Mouse (Mus musculus): Measurements from ENCODE around the gene Bmpr1b. TPM values are rescaled to one million over a fixed set of nuclear protein-coding genes. Genes with fewer than 3 reads are reported as not detected.
A peak's percentile ranks its signal among the peaks of the same experiment; 100 is the strongest.

The Bmpr1b gene
- polyA plus RNA-seq, 1 experiment from 2014 or later = 7.2 TPM

DNA sequence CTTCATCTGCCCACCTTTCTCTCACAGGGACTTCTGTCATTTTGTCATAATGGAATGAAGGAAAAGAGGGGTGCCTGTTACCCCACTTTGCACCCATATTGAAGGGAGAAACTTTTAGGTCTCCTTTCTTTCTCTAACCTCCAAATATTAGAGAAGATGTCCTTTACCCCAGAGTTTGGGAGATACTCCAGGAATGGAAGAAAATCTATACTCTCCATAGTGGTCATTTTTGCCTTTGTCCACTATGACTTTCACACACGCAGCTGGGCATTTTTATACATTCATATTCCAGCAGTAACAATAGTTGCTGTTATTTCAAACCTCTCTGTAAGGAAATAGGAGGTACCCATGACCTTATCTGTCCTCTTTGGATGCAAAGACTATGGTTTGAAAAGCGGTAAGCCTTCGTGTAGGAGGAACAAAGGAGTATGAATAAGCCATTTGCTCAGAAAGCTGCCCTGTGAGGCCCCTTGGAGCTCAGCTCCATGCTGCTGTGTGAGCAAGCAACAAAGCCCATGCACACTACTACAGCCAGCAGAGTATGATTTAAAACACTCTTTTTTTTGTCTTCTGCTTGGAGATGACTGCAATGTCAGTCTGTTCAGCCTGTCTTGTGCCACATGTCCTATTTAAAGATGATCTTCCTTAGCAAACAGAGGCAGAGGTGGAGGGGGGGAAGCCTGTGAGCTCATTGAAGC lies 350.5 kb downstream of the Bmpr1b start:
- no peak overlapping the region for H3K27ac ChIP-seq
- H3K36me3 ChIP-seq = 0 out of 2 replicates have a peak, but pooled peaks cover 2% of the 10 kb centered on the region
- DNase-seq (ENCODE audit: low spot score) = no peak
- no peaks in the 10 kb centered on the region for H3K9me3 ChIP-seq (replicated peaks)
- no peaks in the 10 kb centered on the region for H3K27me3 ChIP-seq (ENCODE audit: low read depth, poor library complexity, severe bottlenecking)
- peaks cover 11% of the 10 kb centered on the region for H3K4me1 ChIP-seq
- no peak overlapping the region for H3K4me3 ChIP-seq
- 53% methylated on average over 3 of the region's 3 CpGs for WGBS

GRCm38 (mm10) chr3:141814776-141815175 lies 354.4 kb downstream of the Bmpr1b start:
- H3K9me3 ChIP-seq (replicated peaks) = no peaks in the 10 kb centered on the region
- no peak overlapping the region for H3K4me3 ChIP-seq
- no peaks in the 10 kb centered on the region for H3K27me3 ChIP-seq (ENCODE audit: low read depth, poor library complexity, severe bottlenecking)
- DNase-seq (ENCODE audit: low spot score) = no peak
- no peak overlapping the region for H3K27ac ChIP-seq
- H3K36me3 ChIP-seq = 0 out of 2 replicates have a peak, but pooled peaks cover 2% of the 10 kb centered on the region
- H3K4me1 ChIP-seq = peaks cover 10% of the 10 kb centered on the region
- 27% methylated on average over 1 of the region's 1 CpGs for WGBS

DNA sequence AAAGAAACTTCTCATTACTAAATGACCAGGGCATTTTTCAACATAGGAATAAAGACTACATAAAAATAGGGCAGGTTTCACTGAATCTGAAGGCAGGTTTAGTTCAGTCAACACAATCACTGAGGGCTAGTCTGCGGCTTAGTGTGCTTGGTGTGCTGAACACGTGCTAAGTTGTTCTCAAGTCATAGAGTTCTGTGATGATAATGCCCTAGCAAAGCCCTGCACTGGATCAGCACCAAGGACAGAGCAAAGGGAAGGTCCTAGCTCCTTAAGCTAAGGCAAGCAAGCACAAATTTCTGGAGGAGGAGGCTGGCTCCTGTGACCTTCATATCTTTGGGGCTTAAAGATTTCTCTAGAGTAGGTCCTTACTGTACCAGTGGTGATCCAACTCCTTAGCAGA lies 357.9 kb downstream of the Bmpr1b start:
- peak; percentile 62 for DNase-seq (ENCODE audit: low spot score)
- Histone ChIP-seq H3K27ac (no peak overlapping the region), H3K4me3 (no peak overlapping the region), H3K4me1 (no peaks in the 10 kb centered on the region; the same call in 1 of the 2 replicates), H3K27me3 (ENCODE audit: low read depth, poor library complexity, severe bottlenecking) (no peaks in the 10 kb centered on the region), H3K9me3 (replicated peaks) (no peaks in the 10 kb centered on the region), H3K36me3 (no peaks in the 10 kb centered on the region)
- 28% methylated on average over 2 of the region's 2 CpGs for WGBS

- 67% methylated on average over 7 of the region's 7 CpGs for WGBS
Measured at GRCm38 (mm10) chr3:141810944-141811343, 358.3 kb downstream of the Bmpr1b start.

GRCm38 (mm10) chr3:141809581-141809980 lies 359.6 kb downstream of the Bmpr1b start:
- Histone ChIP-seq H3K27me3 (ENCODE audit: low read depth, poor library complexity, severe bottlenecking) (no peaks in the 10 kb centered on the region), H3K27ac (no peak overlapping the region), H3K4me3 (no peak overlapping the region), H3K9me3 (replicated peaks) (no peaks in the 10 kb centered on the region), H3K36me3 (no peaks in the 10 kb centered on the region), H3K4me1 (no peaks in the 10 kb centered on the region; the same call in 1 of the 2 replicates)
- WGBS = 84% methylated on average over 3 of the region's 3 CpGs
- no peak for DNase-seq (ENCODE audit: low spot score)

More at GRCm38 (mm10) chr3:141810944-141811343, 358.3 kb downstream of the Bmpr1b start:
- no peak for DNase-seq (ENCODE audit: low spot score)
- Histone ChIP-seq H3K9me3 (replicated peaks) (no peaks in the 10 kb centered on the region), H3K27ac (no peak overlapping the region), H3K4me3 (no peak overlapping the region), H3K36me3 (no peaks in the 10 kb centered on the region), H3K4me1 (no peaks in the 10 kb centered on the region; the same call in 1 of the 2 replicates), H3K27me3 (ENCODE audit: low read depth, poor library complexity, severe bottlenecking) (no peaks in the 10 kb centered on the region)

GRCm38 (mm10) chr3:141804133-141804532 lies 365.1 kb downstream of the Bmpr1b start:
- Histone ChIP-seq H3K4me1 (no peaks in the 10 kb centered on the region), H3K4me3 (no peak overlapping the region), H3K27me3 (ENCODE audit: low read depth, poor library complexity, severe bottlenecking) (no peaks in the 10 kb centered on the region), H3K9me3 (replicated peaks) (no peaks in the 10 kb centered on the region), H3K36me3 (no peaks in the 10 kb centered on the region), H3K27ac (no peak overlapping the region)
- WGBS = 94% methylated on average over 5 of the region's 5 CpGs
- DNase-seq (ENCODE audit: low spot score) = no peak

- Histone ChIP-seq H3K27ac (no peak overlapping the region), H3K4me3 (no peak overlapping the region), H3K9me3 (replicated peaks) (no peaks in the 10 kb centered on the region), H3K27me3 (ENCODE audit: low read depth, poor library complexity, severe bottlenecking) (no peaks in the 10 kb centered on the region), H3K4me1 (no peaks in the 10 kb centered on the region), H3K36me3 (no peaks in the 10 kb centered on the region)
- WGBS = 30% methylated on average over 1 of the region's 1 CpGs
- DNase-seq (ENCODE audit: low spot score) = no peak
Measured at GRCm38 (mm10) chr3:141797789-141798188, 371.4 kb downstream of the Bmpr1b start.

GRCm38 (mm10) chr3:141797372-141797771 lies 371.9 kb downstream of the Bmpr1b start:
- DNase-seq (ENCODE audit: low spot score) = no peak
- no peak overlapping the region for H3K27ac ChIP-seq
- no peaks in the 10 kb centered on the region for H3K4me1 ChIP-seq
- no peaks in the 10 kb centered on the region for H3K36me3 ChIP-seq
- no peaks in the 10 kb centered on the region for H3K9me3 ChIP-seq (replicated peaks)
- no peak overlapping the region for H3K4me3 ChIP-seq
- H3K27me3 ChIP-seq (ENCODE audit: low read depth, poor library complexity, severe bottlenecking) = no peaks in the 10 kb centered on the region

- H3K9me3 ChIP-seq (replicated peaks) = no peaks in the 10 kb centered on the region
- H3K4me1 ChIP-seq = no peaks in the 10 kb centered on the region
- 77% methylated on average over 3 of the region's 3 CpGs for WGBS
- no peak for DNase-seq (ENCODE audit: low spot score)
- H3K27ac ChIP-seq = no peak overlapping the region
- H3K36me3 ChIP-seq = 0 out of 2 replicates have a peak, but pooled peaks cover 2% of the 10 kb centered on the region
- no peak overlapping the region for H3K4me3 ChIP-seq
- no peaks in the 10 kb centered on the region for H3K27me3 ChIP-seq (ENCODE audit: low read depth, poor library complexity, severe bottlenecking)
Measured at GRCm38 (mm10) chr3:141794371-141794770, 374.9 kb downstream of the Bmpr1b start.

DNA sequence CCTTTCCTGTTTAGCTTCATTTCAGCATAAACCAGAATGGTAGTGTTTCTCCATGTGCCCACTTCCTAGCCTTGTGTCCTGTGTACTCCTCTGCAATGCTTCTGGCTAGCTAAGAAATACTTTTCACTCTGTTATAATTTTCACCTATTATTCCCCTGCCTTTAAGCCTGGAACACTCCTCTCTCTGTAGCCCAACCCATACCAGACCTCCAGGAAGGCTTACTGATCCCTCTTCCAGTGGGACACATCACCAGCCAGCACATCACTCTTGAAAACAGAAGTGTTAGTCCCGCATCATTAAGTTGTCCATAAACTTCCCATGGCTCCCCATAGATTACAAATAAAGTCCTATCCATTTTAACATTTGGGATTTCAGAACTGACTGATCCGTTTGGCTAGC lies 375.5 kb downstream of the Bmpr1b start:
- no peak overlapping the region for H3K27ac ChIP-seq
- 78% methylated on average over 2 of the region's 2 CpGs for WGBS
- no peak overlapping the region for H3K4me3 ChIP-seq
- H3K36me3 ChIP-seq = 0 out of 2 replicates have a peak, but pooled peaks cover 2% of the 10 kb centered on the region
- no peaks in the 10 kb centered on the region for H3K4me1 ChIP-seq
- H3K27me3 ChIP-seq (ENCODE audit: low read depth, poor library complexity, severe bottlenecking) = no peaks in the 10 kb centered on the region
- no peak for DNase-seq (ENCODE audit: low spot score)
- H3K9me3 ChIP-seq (replicated peaks) = no peaks in the 10 kb centered on the region

- no peaks in the 10 kb centered on the region for H3K27me3 ChIP-seq (ENCODE audit: low read depth, poor library complexity, severe bottlenecking)
- no peaks in the 10 kb centered on the region for H3K9me3 ChIP-seq (replicated peaks)
- 87% methylated on average over 1 of the region's 1 CpGs for WGBS
- no peak for DNase-seq (ENCODE audit: low spot score)
- no peak overlapping the region for H3K27ac ChIP-seq
- H3K36me3 ChIP-seq = 0 out of 2 replicates have a peak, but pooled peaks cover 2% of the 10 kb centered on the region
- no peaks in the 10 kb centered on the region for H3K4me1 ChIP-seq
- H3K4me3 ChIP-seq = no peak overlapping the region
Measured at GRCm38 (mm10) chr3:141792106-141792505, 377.1 kb downstream of the Bmpr1b start.

DNA sequence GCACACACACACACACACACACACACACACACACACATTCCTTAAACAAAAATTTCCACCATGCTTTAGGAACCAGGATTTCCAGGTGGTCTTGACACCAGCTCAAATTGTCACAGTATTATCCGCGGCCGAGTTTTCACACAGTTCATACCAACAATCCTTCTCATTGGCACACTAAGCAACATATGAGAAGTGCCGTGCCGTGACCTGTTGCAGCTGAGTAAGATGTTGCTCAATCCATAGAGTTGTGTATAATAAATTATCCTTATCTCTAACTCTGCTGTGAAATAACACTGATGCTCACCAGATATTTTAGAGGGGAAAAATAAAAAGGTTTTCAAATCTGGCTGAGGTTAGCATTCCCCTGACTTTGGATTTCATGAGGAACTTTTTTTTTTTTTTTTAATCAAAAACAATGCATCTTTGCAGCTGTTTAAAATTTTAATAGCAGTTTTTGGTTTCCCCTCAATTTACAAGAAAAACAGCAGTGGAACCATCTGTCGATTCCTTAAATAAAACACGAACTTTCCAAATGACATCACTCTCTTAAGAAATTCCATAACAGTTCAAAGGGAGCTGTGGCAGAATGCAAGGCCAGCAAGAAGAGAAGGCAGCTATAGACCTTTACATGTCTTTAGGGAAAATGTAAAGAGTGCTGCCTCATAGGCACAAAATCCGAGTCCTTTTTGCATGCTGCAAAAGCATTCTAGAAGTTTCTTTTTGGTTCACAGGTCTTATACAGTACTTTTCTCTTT lies 378.0 kb downstream of the Bmpr1b start:
- H3K27ac ChIP-seq = no peak overlapping the region
- no peak overlapping the region for H3K4me3 ChIP-seq
- DNase-seq (ENCODE audit: low spot score) = no peak
- no peaks in the 10 kb centered on the region for H3K9me3 ChIP-seq (replicated peaks)
- 91% methylated on average over 8 of the region's 8 CpGs for WGBS
- H3K36me3 ChIP-seq = 0 out of 2 replicates have a peak, but pooled peaks cover 2% of the 10 kb centered on the region
- no peaks in the 10 kb centered on the region for H3K27me3 ChIP-seq (ENCODE audit: low read depth, poor library complexity, severe bottlenecking)
- H3K4me1 ChIP-seq = no peaks in the 10 kb centered on the region

All from limb, embryonic 10.5 days (tissue).